Mouse (Mus musculus): ENCODE results near the gene Aldh4a1.

Gene Aldh4a1

GRCm38 (mm10) chr4:139684639-139685017, 62.0 kb downstream of the Aldh4a1 start:
- peak; percentile 81 for DNase-seq

- no peak for DNase-seq
Measured at GRCm38 (mm10) chr4:139688058-139688457, 65.4 kb downstream of the Aldh4a1 start.

GRCm38 (mm10) chr4:139689627-139690269, 67.1 kb downstream of the Aldh4a1 start:
- DNase-seq: no peak

- no peak for DNase-seq
Measured at GRCm38 (mm10) chr4:139693315-139693714, 70.6 kb downstream of the Aldh4a1 start.

GRCm38 (mm10) chr4:139697755-139698154, 75.1 kb downstream of the Aldh4a1 start:
- peak; percentile 40 for DNase-seq

DNA sequence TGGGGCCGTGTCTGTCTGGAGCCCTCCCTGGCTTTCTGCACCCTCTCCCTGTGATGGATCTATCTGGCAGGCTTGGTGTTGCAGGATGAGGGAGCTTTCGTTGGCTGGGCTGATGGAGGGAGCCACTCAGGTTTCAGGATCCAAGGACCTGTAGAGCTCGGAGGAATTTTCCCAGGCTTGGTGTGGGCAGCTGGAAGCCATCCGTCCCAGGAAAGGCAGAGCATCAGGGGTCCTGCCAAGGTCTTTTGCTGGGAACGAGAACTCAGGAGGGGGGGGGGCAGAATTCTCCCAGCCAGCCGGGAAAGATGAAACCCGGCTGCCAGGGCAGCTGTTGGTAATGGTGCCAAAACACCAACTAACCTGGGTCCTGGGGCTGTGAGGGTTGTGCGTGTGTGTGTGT, 75.9 kb downstream of the Aldh4a1 start:
- DNase-seq: no peak

Measured in retina, postnatal 1 day (tissue).